Mouse (Mus musculus) left cerebral cortex, adult 2 months (tissue): ENCODE measurements around the gene Eif3g. TPM values are rescaled to one million over a fixed set of nuclear protein-coding genes. Genes with fewer than 3 reads are reported as not detected.

Experiments used
- DNase-seq, 2 experiments: peaks; one replicate each; pipeline ENCODE4 v3.0.0; 2021 to 2022; ENCODE audit warnings: low spot score in 2 of 2, mixed read lengths in 1 of 2; ENCODE audit errors: extremely low spot score in 1 of 2
- H3K27ac ChIP-seq: fragments of 200-600 bp; 2 replicates; pipeline ENCODE4 v1.8.1; 2022
- H3K4me3 ChIP-seq: fragments of 200-600 bp; 2 replicates; pipeline ENCODE4 v1.8.1; 2022
- CTCF ChIP-seq: fragments of 200-600 bp; IDR thresholded peaks from 2 replicates; pipeline ENCODE4 v1.8.1; 2022; ENCODE audit warnings: antibody characterized with exemption, mild to moderate bottlenecking, moderate library complexity
- intact Hi-C: fragments of 180-260 bp; cut with DNase I; formaldehyde crosslinking; loops from one replicate; pipeline ENCODE4 v1.15.1; 2025
- microRNA-seq, 2 experiments: library from miRNA; unstranded; fragments of <30 nt; microRNA quantifications; one replicate each; pipeline ENCODE4 v1.2.0; 2021
- total RNA-seq, 2 experiments: library from RNA; stranded (reverse); gene quantifications; 2 replicates each; pipeline ENCODE4 v1.2.3; 2021

Eif3g gene
- total RNA-seq, 2 experiments from 2014 or later: 118 to 122 TPM

DNA sequence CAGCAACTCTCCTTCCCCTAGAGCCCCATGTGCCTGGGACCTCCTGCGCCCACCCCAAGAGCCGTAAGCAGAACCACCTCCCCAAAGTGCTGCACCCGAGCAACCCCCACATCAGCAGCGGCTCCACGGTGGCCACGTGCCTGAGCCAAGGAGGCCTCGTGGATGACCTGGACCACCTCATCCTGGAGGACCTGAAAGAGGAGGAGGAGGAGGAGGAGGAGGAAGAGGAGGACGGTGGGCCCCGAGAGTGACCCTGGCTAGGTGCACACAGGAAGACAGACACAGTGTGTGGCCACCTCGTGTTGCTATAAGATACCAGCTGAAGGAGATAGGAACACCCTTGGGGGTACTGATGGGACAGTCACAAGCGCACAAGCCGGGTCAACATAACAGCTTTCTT, 24.9 kb downstream of the Eif3g start:
- intact Hi-C loops: no loop called here
- no peak for DNase-seq
- Histone ChIP-seq H3K27ac (no peak overlapping the region), H3K4me3 (no peak overlapping the region)
- no peak for TF ChIP-seq CTCF

DNA sequence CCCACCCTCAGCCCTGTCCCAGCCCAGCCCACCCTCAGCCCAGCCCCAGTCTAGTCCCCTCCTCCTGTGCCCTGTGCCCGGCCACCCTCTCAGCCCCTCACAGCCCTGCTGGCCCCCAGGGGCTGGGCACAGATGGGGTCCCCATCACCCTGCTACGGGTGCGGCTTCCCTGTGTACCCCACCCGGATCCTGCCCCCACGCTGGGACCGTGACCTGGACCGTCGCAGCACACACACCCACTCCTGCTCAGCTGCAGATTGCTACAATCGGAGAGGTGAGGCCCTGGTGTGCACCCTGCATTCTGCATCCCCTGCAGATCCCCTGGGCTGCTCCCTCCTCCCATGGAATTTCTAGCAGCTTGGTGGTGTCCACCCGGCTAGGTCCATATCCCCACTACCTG, 25.4 kb downstream of the Eif3g start:
- peak in 1 of 2 experiments; percentile 10 for DNase-seq
- intact Hi-C loops: no loop called here
- no peak for TF ChIP-seq CTCF

DNA sequence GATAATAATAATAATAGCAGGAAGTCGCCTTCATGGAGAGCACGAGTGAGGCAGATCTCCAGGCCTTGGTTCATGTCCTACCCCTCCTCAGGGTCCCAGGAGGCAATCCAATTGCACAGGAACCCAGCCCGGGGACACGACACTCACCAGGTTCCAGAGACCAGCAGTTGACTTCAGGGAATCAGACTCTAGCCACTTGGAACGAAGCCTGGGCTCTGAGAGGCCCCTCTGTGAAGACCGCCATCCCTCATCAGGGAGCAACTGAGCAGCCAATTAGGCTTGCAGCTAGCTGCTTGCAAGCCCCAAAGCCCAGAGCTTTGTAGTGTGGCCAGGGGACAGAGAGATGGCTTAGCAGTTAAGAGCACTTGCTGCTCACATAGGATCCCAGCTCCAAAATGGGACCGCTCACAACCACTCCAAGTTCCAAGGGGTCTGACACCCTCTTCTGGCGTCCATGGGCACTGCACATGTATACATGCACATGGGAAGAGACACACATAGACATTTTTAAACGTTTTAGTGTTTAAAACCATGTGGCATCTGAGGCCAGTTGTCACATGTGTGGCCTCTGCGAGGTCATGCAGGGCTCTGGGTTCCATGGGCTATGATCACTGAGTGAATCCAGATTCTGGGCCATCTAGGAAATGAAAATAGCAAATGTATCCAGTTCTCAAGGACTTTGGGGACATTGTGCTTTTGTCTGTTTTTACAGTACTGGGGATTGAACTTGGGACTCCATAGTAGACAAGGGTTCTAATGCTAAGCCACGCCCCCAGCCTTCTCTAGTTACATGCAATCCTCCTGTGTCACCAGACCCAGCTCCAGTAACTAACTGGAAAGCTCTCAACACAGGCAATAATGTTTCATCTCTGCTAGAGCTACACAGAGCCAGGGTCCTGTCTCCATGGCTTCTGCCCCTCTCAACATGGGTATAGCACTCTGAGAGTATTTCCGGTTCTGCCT, 27.9 kb downstream of the Eif3g start:
- peak; percentile 27 for TF ChIP-seq CTCF
- no peak overlapping the region for H3K27ac ChIP-seq
- intact Hi-C loops: no loop called here
- no peak for DNase-seq
- H3K4me3 ChIP-seq: no peak overlapping the region

More for the DNA sequence above, 25.4 kb downstream of the Eif3g start:
- no peak overlapping the region for H3K4me3 ChIP-seq
- H3K27ac ChIP-seq: no peak overlapping the region

DNA sequence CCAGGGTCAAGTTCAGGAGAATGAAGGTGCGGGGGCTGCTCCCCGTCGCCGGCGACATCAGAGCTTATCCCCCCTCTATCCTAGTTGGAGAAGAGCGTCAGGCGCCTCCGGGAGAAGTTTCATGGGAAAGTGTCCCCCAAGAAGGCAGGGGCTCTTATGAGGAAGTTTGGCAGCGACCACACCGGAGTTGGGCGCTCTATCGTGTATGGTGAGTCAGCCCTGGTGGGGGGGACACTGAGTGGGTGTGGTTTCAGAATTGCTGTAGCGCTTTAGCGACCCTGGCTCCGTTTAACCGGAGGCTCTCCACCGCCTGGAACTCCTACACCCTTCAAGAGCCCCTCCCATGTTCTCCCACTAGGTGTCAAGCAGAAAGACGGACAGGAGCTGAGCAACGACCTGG, 29.2 kb downstream of the Eif3g start:
- Histone ChIP-seq H3K27ac (peak overlapping the region; percentile 90; the same call in 1 of the 2 replicates), H3K4me3 (peak overlapping the region; percentile 61)
- intact Hi-C loops: no loop called here
- no peak for TF ChIP-seq CTCF
- no peak for DNase-seq

DNA sequence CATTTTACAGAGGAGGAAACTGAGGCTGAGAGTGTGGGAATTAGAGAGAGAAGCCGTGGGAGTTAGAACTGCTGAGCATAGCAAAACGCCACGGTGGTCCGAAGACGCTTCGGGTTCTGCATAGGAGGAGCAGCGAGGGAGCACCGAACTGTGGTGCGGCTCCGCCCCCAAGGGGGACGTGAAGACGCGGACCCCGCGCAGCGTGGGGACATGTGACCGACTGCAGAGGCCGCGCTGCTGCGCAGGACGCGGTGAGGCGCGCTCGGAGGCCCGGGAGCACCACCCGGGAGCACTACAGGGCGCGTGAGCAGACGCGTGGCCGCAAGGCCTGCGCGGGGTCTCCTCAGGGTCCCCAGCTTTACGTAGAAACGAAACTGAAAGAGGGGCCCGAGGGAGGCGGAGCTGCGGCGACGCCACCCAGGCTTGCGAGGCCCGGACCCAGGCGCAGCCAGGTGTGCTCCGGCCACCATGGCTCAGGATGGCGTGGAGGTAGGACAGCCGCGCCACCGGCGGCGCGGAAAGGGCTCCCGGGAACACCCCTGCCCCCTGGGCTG, 29.9 kb downstream of the Eif3g start, which contains the start of gene A230050P20Rik:
TSS of gene A230050P20Rik (plus strand) at position 195 of the 554 bp plus-strand sequence.
- Histone ChIP-seq H3K4me3 (peak within 1 kb of the TSS; percentile 61), H3K27ac (peak within 1 kb of the TSS; percentile 90)
- no peak for TF ChIP-seq CTCF
- peak; percentile 78 to 82 for DNase-seq
- intact Hi-C loops: no loop called here

DNA sequence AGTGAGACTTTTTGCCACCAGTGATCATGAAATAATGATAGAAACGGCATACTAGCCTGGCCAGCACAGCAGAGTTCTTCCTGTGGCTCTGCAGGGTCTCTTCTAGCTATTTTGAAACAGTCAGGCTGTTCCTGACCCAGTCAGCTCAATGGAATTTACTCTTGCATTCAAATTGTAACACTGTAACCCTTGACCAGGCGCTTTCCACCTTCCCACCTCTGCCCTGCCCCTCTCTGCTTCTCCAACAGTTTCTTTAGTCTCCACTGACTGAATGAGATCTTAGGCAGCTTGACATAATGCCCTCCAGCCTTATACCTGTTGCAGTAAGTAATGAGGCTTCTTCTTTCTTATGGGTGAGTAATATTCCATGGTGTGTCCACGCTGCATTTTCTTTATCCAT, 31.5 kb downstream of the Eif3g start:
- Histone ChIP-seq H3K4me3 (no peak overlapping the region), H3K27ac (no peak overlapping the region)
- intact Hi-C loops: no loop called here
- TF ChIP-seq CTCF: no peak
- DNase-seq: no peak

DNA sequence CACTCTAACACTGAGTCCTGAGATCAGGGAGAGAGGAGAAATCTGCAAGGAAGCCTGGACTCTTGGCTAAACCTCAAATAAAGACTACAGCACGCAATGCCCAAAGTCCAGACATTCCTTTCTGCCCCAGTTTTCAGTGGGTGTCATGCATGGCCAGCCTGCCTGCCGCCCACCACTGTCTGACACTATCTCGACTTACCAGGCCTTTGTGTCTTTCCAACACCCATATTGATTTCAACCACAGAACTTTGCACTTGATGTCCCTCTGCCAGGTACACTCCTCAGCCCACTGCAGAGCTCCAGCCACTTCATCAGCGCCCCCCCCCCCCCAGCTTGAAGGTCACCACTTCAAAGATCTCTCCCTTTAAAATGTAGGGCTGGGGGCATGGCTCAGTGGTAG, 36.2 kb downstream of the Eif3g start:
- no peak for TF ChIP-seq CTCF
- no peak for DNase-seq
- intact Hi-C loops: no loop called here

DNA sequence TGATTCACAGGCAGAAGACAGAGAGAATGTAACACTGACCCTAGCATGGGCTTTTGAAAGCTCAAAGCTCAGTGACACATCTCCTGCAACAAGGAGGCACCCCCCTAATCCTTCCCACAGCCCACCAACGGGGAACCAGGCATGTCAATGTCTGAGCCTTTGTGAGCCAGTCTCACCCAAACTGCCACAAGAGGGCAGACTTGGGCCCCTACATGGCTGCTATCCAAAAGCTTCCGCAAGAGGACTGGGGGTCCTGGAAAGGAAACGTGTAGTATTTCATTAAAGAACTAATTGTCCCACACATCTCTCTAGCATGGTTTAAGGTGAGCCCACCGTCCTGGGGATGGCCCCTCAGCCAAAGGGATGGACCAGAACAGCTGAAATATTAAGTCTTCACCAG, 36.6 kb downstream of the Eif3g start:
- Histone ChIP-seq H3K27ac (no peak overlapping the region), H3K4me3 (no peak overlapping the region)
- no peak for DNase-seq
- TF ChIP-seq CTCF: peak; percentile 66
- intact Hi-C loops: no loop called here

More for the DNA sequence above, 36.2 kb downstream of the Eif3g start:
- no peak overlapping the region for H3K27ac ChIP-seq
- H3K4me3 ChIP-seq: no peak overlapping the region

DNA sequence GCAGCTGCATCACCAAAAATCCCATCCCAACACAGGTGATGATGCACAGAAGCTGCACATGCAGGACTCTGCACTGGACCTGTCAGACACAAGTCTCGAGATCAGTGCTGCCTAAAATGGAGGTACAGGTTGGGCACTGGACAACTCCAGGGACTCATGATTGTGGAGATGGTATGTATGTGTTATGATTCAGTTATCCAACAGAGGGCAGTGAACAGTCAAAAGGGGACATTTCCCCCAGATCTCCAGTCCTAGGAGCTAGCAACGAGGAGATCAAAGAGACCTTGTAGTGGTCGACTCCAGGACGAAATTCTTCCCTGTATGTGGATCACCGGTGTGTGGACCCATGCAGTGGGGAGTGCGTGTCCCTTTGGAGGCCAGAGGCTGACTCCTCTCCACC, 38.5 kb downstream of the Eif3g start:
- Histone ChIP-seq H3K27ac (no peak overlapping the region), H3K4me3 (no peak overlapping the region)
- TF ChIP-seq CTCF: no peak; the same call in 1 of the 2 replicates
- DNase-seq: no peak
- intact Hi-C loops: no loop called here

DNA sequence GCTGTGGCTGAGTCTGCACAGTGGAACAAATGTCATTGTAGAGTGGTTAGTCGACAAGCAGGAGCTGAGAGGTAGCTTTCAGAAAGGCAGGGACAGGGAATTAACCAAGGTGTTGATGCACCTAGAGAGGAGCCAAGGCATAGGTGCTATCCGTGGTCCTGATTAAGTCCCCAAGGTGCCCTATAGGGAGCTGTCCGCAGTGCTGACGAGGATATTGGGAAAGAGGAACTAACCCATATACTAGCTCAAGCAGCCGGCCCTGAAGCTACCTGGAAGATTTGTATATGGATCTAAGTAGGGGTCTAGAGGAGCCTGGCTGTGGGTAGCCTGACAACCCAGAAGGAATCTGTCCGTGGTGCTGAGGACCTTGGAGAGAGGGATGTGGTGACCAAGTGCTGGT, 41.3 kb downstream of the Eif3g start:
- intact Hi-C loops: no loop called here
- DNase-seq: no peak
- TF ChIP-seq CTCF: no peak
- H3K4me3 ChIP-seq: no peak overlapping the region
- no peak overlapping the region for H3K27ac ChIP-seq

DNA sequence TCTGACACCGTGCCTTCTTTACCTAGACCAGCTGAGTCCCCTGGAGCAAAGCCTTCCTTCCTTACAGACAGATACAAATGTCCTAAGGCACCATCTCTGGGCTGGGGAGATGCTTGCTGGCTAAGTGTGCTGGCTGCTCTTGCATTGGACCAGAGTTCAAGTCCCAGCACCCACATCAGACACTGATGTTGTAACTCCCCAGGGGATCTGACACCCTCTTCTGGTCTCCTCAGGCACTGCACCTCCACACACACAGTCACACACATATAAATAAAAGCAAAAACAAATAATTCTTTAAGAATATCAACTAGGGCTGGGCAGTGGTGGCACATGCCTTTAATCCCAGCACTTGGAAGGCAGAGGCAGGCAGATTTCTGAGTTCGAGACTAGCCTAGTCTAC, 48.2 kb downstream of the Eif3g start:
- DNase-seq: no peak
- intact Hi-C loops: no loop called here
- Histone ChIP-seq H3K27ac (no peak overlapping the region), H3K4me3 (no peak overlapping the region)
- TF ChIP-seq CTCF: no peak; the same call in 1 of the 2 replicates

Small RNA genes within 50 kb of the gene (microRNA-seq; reads per million reads assigned to microRNA genes)
- gene Mir7081: 0.48 to 0.73 reads per million in 2 experiments

Other genes with a start within 250 kb of the Eif3g start
- gene Pin1, start 246.5 kb downstream of the Eif3g start, total RNA-seq: 10 to 100 TPM; 40.0 to 41.5 TPM
- 100 to 1,000 TPM; 152 TPM for gene Olfm2, start 152.3 kb downstream of the Eif3g start, total RNA-seq
- gene Col5a3, start 83.6 kb downstream of the Eif3g start, total RNA-seq: 1 to 10 TPM; 1.4 to 1.7 TPM
- not detected for gene Rdh8, start 80.1 kb downstream of the Eif3g start, total RNA-seq
- 10 to 100 TPM; 84.3 to 88.2 TPM for gene A230050P20Rik, start 30.0 kb downstream of the Eif3g start, total RNA-seq
- 10 to 100 TPM in 1 of 2 experiments, 1 to 10 TPM in 1; 9.8 to 10.1 TPM for gene Angptl6, start 18.9 kb downstream of the Eif3g start, total RNA-seq
- gene Ppan, start 10.4 kb downstream of the Eif3g start, total RNA-seq: 10 to 100 TPM; 25.6 to 26.3 TPM
- gene Dnmt1, start 61.3 kb upstream of the Eif3g start, total RNA-seq: 10 to 100 TPM; 44.5 to 44.6 TPM
- 1 to 10 TPM; 3.2 to 4.4 TPM for gene S1pr2, start 78.2 kb upstream of the Eif3g start, total RNA-seq
- gene Mrpl4, start 104.1 kb upstream of the Eif3g start, total RNA-seq: 10 to 100 TPM; 59.2 to 64.2 TPM
- 1 to 10 TPM; 2.0 to 3.6 TPM for gene Icam1, start 117.4 kb upstream of the Eif3g start, total RNA-seq
- gene Icam4, start 130.8 kb upstream of the Eif3g start, total RNA-seq: 1 to 10 TPM; 1.5 to 1.6 TPM
- 100 to 1,000 TPM; 230 to 248 TPM for gene Icam5, start 133.4 kb upstream of the Eif3g start, total RNA-seq
- 1 to 10 TPM in 1 of 2 experiments, not detected in 1; 1.3 TPM for gene Zglp1, start 168.5 kb upstream of the Eif3g start, total RNA-seq
- gene Gm49373, start 174.5 kb upstream of the Eif3g start, total RNA-seq: 1 to 10 TPM; 1.7 to 3.2 TPM
- 10 to 100 TPM; 62.4 to 64.3 TPM for gene Fdx1l, start 175.0 kb upstream of the Eif3g start, total RNA-seq
- gene Gm38431, start 193.4 kb upstream of the Eif3g start, total RNA-seq: 1 to 10 TPM; 2.2 to 4.2 TPM
- gene Raver1, start 193.4 kb upstream of the Eif3g start, total RNA-seq: 10 to 100 TPM; 28.0 to 29.0 TPM
- gene Tyk2, start 232.6 kb upstream of the Eif3g start, total RNA-seq: 10 to 100 TPM; 13.2 to 14.6 TPM